Mouse (Mus musculus) embryonic facial prominence, embryonic 10.5 days (tissue): ENCODE data around the gene Wnk2. TPM values are rescaled to one million over a fixed set of nuclear protein-coding genes. Genes with fewer than 3 reads are reported as not detected.

ENCODE experiments used
- polyA plus RNA-seq: library from polyadenylated mRNA; unstranded; fragments of >200 nt; fragmentation: Nextera tagmentation; extraction: Ambion mirVana; gene quantifications from 2 replicates; pipeline ENCODE4 v1.2.1, GENCODE M21; 2016

The Wnk2 gene
- polyA plus RNA-seq, 1 experiment from 2014 or later = 2.8 TPM

Other genes with a start within 250 kb of the Wnk2 start
- 16.0 and 16.7 TPM in 2 replicates for gene Fam120a, start 180.0 kb downstream of the Wnk2 start, polyA plus RNA-seq
- gene Ninj1, start 39.5 kb upstream of the Wnk2 start, polyA plus RNA-seq = 26.6 and 28.0 TPM in 2 replicates
- gene Card19, start 68.0 kb upstream of the Wnk2 start, polyA plus RNA-seq = 31.6 and 35.0 TPM in 2 replicates
- gene Susd3, start 100.7 kb upstream of the Wnk2 start, polyA plus RNA-seq = 1.2 and 1.7 TPM in 2 replicates
- gene Fgd3, start 172.3 kb upstream of the Wnk2 start, polyA plus RNA-seq = 1.2 and 1.3 TPM in 2 replicates
- 32.6 and 33.3 TPM in 2 replicates for gene Bicd2, start 193.6 kb upstream of the Wnk2 start, polyA plus RNA-seq